Mouse (Mus musculus): ENCODE measurements at regions not wholly inside any gene's neighbourhood (a gene's known extent, or its start where the extent isn't known, plus 50 kb on each side); places are given as distances from the start of the nearest gene placed in this dataset.

GRCm38 (mm10) chr5:75347774-75348116 is 195.7 kb downstream of the Pdgfra start:
- TF ChIP-seq CTCF (IDR thresholded peaks at IDR 0.05) (peak; percentile 45), POLR2A (IDR thresholded peaks at IDR 0.05; ENCODE audit: insufficient read depth, low read depth, low read length) (no peak), EP300 (IDR thresholded peaks at IDR 0.05; ENCODE audit: insufficient read depth, low read depth, low read length) (no peak)

All from heart, adult 2 months (tissue).